Mouse (Mus musculus) neural tube, embryonic 11.5 days (tissue): ENCODE data around the gene Ppp1r21. TPM values are rescaled to one million over a fixed set of nuclear protein-coding genes. Genes with fewer than 3 reads are reported as not detected.

Experiments
- ATAC-seq: fragments of 200-750 bp; cut with Nextera tagmentation; 2 replicates; pipeline ENCODE4 v1.8.0; 2017; ENCODE audit warnings: moderate number of reproducible peaks, mild to moderate bottlenecking, moderate TSS enrichment, moderate library complexity; ENCODE audit not compliant: insufficient read depth, low FRiP score, low TSS enrichment
- DNase-seq: peaks from one replicate; pipeline ENCODE4 v3.0.0-alpha.2; 2015; ENCODE audit warnings: low spot score
- H3K27ac ChIP-seq: fragments of 300-500 bp; sonication (generic); 2 replicates; pipeline ENCODE4 v1.5.1; 2014; ENCODE audit warnings: low read depth, mild to moderate bottlenecking, low read length
- H3K27me3 ChIP-seq: fragments of 300-500 bp; sonication (generic); 2 replicates; pipeline ENCODE4 v1.6.1; 2014; ENCODE audit warnings: mild to moderate bottlenecking, low read length, mixed read lengths; ENCODE audit not compliant: control insufficient read depth, insufficient read depth
- H3K36me3 ChIP-seq: fragments of 300-500 bp; sonication (generic); 2 replicates; pipeline ENCODE4 v1.6.1; 2014; ENCODE audit warnings: mild to moderate bottlenecking, low read length, moderate library complexity, mixed read lengths; ENCODE audit not compliant: control insufficient read depth, insufficient read depth
- H3K4me1 ChIP-seq: fragments of 300-500 bp; sonication (generic); 2 replicates; pipeline ENCODE4 v1.6.1; 2014; ENCODE audit warnings: low read length, mixed read lengths; ENCODE audit not compliant: control insufficient read depth, insufficient read depth
- H3K4me2 ChIP-seq: fragments of 300-500 bp; sonication (generic); 2 replicates; pipeline ENCODE4 v1.6.1; 2014; ENCODE audit warnings: low read depth, mild to moderate bottlenecking, moderate library complexity
- H3K4me3 ChIP-seq: fragments of 300-500 bp; sonication (generic); 2 replicates; pipeline ENCODE4 v1.5.1; 2014; ENCODE audit warnings: low read depth, low read length
- H3K9ac ChIP-seq: fragments of 300-500 bp; sonication (generic); 2 replicates; pipeline ENCODE4 v1.6.1; 2014; ENCODE audit warnings: mild to moderate bottlenecking, low read length
- H3K9me3 ChIP-seq: fragments of 300-500 bp; sonication (generic); 2 replicates; pipeline ENCODE4 v1.6.1; 2016; ENCODE audit warnings: low read length; ENCODE audit not compliant: control insufficient read depth
- WGBS: fragments of 180-500 bp; shearing (Covaris S2); extraction: QIAGEN DNeasy Blood & Tissue Kit; methylation state at CpG from one replicate; pipeline ENCODE4 v1.1.7; 2014; 5-methylcytosine and 5-hydroxymethylcytosine counted together
- polyA plus RNA-seq: library from polyadenylated mRNA; unstranded; fragments of >200 nt; fragmentation: Nextera tagmentation; extraction: Ambion mirVana; gene quantifications from 2 replicates; pipeline ENCODE4 v1.2.1, GENCODE M21; 2014

The Ppp1r21 gene
- polyA plus RNA-seq, 1 experiment from 2014 or later = 29.3 TPM

DNA sequence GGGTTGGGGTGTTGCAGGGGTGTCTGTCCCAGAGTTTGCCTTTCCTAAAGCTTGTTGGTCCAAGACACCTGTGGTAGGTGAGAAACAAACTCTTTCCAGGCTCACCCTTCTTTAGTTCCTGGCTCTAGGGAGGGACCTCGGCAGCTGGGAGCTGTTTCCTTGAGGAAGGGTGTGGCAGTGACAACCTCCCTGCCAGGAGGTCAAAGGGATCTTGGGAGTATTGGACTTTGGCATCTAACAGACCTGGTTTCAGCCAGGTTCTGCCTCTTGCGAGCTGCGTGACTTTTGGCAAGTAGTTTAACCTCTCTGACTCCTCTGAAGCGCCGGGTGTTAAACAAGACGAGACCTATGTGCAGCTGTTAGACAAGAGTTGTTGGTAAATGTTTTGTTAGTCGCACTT, 97.2 kb downstream of the Ppp1r21 start:
- H3K4me2 ChIP-seq = no peak overlapping the region
- H3K9me3 ChIP-seq = no peaks in the 10 kb centered on the region
- H3K27me3 ChIP-seq = no peaks in the 10 kb centered on the region
- no peaks in the 10 kb centered on the region for H3K36me3 ChIP-seq
- no peak overlapping the region for H3K4me3 ChIP-seq
- DNase-seq = no peak
- WGBS = 78% methylated on average over 7 of the region's 7 CpGs
- no peak overlapping the region for H3K9ac ChIP-seq
- ATAC-seq = no peak
- H3K27ac ChIP-seq = 0 out of 2 replicates have a peak overlapping the region, but pooled peaks have one; percentile 62
- peaks cover 22% of the 10 kb centered on the region for H3K4me1 ChIP-seq

DNA sequence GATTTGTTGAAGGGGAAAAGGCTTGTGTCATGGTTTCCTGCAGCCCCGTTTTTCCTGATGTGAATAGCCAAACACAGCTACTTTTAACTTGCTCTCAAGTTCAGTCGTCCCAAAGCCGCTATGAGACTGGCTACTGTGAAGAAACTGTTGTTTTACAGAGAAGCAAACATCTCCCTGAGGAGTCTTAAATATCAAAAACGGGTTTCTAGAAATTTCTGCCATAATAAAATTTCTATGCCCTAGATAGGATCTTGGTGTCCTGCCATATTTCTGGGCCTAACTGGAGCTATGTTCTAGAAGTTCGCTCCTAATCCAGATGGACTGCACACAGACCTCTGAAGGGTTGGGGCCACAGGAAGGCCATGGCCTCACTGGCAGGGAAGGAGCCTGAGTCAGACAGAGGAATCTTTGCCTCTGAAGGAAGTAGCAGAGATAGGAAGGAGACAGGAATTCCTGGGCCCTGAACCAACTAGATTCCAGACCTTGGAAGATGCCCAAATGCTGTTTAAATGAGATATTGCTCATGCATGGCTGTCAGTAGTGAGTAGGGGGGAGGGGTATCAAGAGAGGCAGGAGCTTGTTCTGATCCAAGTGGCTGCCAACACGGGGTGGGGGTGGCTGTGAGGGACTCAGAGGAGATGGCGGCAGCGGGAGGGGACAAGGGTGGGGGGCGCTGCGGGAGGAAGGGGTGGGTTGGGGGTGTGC, 98.9 kb downstream of the Ppp1r21 start:
- Histone ChIP-seq H3K9me3 (no peaks in the 10 kb centered on the region), H3K36me3 (no peaks in the 10 kb centered on the region), H3K9ac (no peak overlapping the region), H3K4me3 (no peak overlapping the region), H3K27me3 (no peaks in the 10 kb centered on the region), H3K4me2 (no peak overlapping the region), H3K27ac (no peak overlapping the region), H3K4me1 (peaks cover 22% of the 10 kb centered on the region)
- DNase-seq = no peak
- no peak for ATAC-seq
- WGBS = 54% methylated on average over 10 of the region's 10 CpGs

DNA sequence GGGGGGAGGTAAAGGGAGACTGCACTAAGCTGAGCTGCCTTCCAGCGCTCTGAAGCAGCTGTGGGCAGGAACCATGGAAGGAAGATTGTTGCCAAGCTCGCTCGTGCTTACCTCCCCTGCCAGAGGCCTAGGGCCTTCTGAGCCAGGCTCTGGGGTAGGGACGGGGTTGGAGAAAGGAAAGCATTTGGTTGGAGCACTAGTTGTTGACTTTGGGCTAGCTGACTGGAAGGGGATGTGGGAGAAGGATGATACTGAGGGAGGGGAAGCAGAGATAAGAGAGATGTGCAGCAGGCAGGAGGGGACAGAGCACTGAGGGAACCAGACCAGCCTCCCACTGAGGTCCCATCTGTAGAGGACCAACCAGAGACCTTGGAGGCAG, 99.5 kb downstream of the Ppp1r21 start:
- ATAC-seq = no peak
- DNase-seq = no peak

DNA sequence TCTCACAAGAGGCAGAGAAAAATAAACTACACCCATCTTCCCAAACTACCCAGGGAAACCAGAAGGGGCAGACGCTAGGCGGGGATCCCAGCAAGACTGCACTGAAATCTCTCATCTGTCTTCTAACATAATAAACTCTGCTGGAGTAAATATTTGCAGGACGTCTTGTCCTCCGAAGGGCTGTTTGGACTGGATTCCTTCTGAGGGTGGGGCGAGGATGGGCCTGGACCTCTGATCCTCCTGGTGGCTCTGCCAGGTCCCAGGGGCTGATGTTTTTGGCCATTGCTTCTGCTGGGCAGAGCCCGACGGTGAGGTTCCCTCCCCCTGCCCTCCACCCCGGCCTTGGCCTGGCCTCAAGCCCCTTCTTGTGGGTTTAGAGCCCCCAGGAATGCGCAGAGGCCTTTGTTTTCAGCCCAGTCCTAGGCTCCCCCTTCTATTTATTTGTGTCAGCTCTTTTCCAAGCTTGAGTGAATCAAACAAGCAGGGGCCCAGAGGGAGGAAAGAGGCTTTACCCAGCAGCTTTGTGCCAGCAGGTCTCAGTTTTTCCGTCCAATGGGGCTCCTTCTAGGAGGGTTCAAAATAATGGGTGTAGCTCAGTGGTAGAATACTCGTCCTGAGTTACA, 100.1 kb downstream of the Ppp1r21 start:
- 18% methylated on average over 11 of the region's 11 CpGs for WGBS
- H3K9me3 ChIP-seq = no peaks in the 10 kb centered on the region
- H3K27me3 ChIP-seq = no peaks in the 10 kb centered on the region
- no peak overlapping the region for H3K4me3 ChIP-seq
- peak overlapping the region; percentile 12; the same call in 1 of the 2 replicates for H3K4me2 ChIP-seq
- no peaks in the 10 kb centered on the region for H3K36me3 ChIP-seq
- ATAC-seq (peak; percentile 37; the same call in 1 of the 2 replicates), DNase-seq (no peak)
- peak overlapping the region; percentile 41 for H3K9ac ChIP-seq
- peaks cover 22% of the 10 kb centered on the region for H3K4me1 ChIP-seq
- H3K27ac ChIP-seq = 0 out of 2 replicates have a peak overlapping the region, but pooled peaks have one; percentile 27

More for the DNA sequence above, 99.5 kb downstream of the Ppp1r21 start:
- Histone ChIP-seq H3K4me2 (no peak overlapping the region), H3K4me1 (peaks cover 22% of the 10 kb centered on the region), H3K27me3 (no peaks in the 10 kb centered on the region), H3K27ac (no peak overlapping the region), H3K9me3 (no peaks in the 10 kb centered on the region), H3K4me3 (no peak overlapping the region), H3K9ac (no peak overlapping the region), H3K36me3 (no peaks in the 10 kb centered on the region)
- WGBS = 65% methylated on average over 4 of the region's 4 CpGs

DNA sequence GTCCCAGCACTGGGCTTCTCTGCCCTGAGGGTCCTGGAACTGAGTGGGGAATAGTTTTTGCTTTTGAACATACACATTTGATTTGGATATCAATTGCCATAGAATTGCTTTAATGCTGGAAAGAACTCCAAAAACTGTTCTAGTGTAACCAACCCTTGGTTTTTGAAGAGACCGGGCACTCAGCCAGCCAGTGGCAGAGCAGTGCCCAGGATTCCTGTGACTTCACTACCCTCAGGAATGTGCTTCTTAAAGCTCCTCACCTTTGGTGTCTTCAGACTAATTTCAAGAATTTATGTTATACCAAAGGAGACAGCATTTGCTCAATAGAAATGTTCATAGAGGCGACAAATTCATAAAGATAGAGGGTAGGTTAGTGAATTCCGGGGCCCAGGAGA, 100.6 kb downstream of the Ppp1r21 start:
- Histone ChIP-seq H3K4me2 (no peak overlapping the region), H3K9me3 (no peaks in the 10 kb centered on the region), H3K4me1 (peaks cover 22% of the 10 kb centered on the region), H3K4me3 (no peak overlapping the region), H3K36me3 (no peaks in the 10 kb centered on the region), H3K9ac (no peak overlapping the region), H3K27ac (no peak overlapping the region), H3K27me3 (no peaks in the 10 kb centered on the region)
- 85% methylated on average over 3 of the region's 3 CpGs for WGBS
- no peak for DNase-seq
- ATAC-seq = no peak

DNA sequence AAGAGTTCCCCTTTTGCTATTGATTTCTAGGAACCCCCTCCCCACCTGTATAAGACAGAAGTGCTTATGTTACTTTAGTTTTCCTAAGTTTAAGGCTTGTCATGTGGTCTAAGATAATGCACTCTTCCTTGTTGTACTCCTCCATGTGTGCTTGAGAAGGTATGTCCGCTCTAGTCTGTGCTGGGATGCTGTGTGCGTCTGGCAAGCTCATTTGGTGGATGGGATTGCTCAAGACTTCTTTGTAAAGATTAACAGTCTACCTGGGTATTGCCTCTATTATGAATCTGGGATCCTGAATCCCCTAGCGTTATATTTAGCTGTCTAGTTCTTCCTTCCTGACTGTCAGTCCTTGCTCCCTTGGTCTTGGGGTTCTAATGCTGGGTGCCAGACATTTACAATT, 102.7 kb downstream of the Ppp1r21 start:
- Histone ChIP-seq H3K4me1 (peaks cover 14% of the 10 kb centered on the region), H3K36me3 (no peaks in the 10 kb centered on the region), H3K27ac (no peak overlapping the region), H3K4me3 (no peak overlapping the region), H3K9ac (no peak overlapping the region), H3K27me3 (no peaks in the 10 kb centered on the region), H3K4me2 (no peak overlapping the region), H3K9me3 (no peaks in the 10 kb centered on the region)
- DNase-seq (no peak), ATAC-seq (no peak)
- 92% methylated on average over 3 of the region's 3 CpGs for WGBS

DNA sequence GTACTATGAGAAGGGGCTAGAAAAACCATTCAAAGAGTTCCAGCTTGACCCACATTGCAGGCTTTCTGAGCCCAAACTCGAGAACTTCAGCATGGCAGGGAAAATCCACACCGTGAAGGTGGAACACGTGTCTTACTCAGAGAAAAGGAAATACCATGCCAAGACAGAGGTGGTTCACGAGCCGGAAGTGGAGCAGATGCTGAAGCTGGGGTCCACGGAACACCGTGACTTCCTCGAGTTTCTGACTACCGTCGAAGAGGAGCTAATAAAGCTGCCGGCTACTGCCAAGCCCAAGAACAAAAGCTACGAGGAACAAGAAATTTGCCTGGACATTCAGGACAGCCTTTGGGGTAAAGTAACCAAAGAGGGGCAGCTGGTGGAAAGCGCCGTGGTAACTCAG, 106.2 kb downstream of the Ppp1r21 start:
- no peaks in the 10 kb centered on the region for H3K36me3 ChIP-seq
- no peak overlapping the region for H3K27ac ChIP-seq
- H3K9me3 ChIP-seq = no peaks in the 10 kb centered on the region
- no peak overlapping the region for H3K4me3 ChIP-seq
- WGBS = 82% methylated on average over 14 of the region's 14 CpGs
- H3K27me3 ChIP-seq = no peaks in the 10 kb centered on the region
- H3K4me2 ChIP-seq = no peak overlapping the region
- DNase-seq (no peak), ATAC-seq (no peak)
- no peak overlapping the region for H3K9ac ChIP-seq
- H3K4me1 ChIP-seq = peaks cover 4% of the 10 kb centered on the region

DNA sequence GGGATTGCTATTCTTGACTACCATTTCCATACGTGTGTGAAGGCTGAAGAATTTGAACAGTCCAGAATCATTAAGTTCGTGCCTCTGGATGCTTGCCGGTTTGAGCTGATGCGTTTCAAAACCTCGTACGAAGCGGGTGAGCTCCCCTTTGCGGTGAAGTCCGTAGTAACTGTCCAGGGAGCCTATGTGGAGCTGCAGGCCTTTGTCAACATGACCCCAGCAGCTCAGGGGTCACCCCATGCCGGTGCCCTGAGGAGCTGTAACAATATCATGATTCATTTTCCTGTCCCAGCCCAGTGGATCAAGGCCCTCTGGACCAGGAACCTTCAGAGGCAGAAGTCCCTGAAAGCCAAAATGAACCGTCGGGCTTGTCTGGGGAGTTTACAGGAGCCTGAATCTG, 106.7 kb downstream of the Ppp1r21 start:
- no peak for ATAC-seq
- Histone ChIP-seq H3K4me3 (no peak overlapping the region), H3K36me3 (no peaks in the 10 kb centered on the region), H3K4me2 (no peak overlapping the region), H3K27me3 (no peaks in the 10 kb centered on the region), H3K4me1 (peaks cover 4% of the 10 kb centered on the region), H3K9ac (no peak overlapping the region), H3K9me3 (no peaks in the 10 kb centered on the region), H3K27ac (no peak overlapping the region)
- DNase-seq = peak; percentile 40
- WGBS = 35% methylated on average over 12 of the region's 12 CpGs
